Mouse (Mus musculus) cerebellum, adult 2 months (tissue): ENCODE measurements at regions not wholly inside any gene's neighbourhood (a gene's known extent, or its start where the extent isn't known, plus 50 kb on each side); places are given as distances from the start of the nearest gene placed in this dataset.

Source experiments
- DNase-seq, 2 experiments: peaks; one replicate each; pipeline ENCODE4 v3.0.0; 2021
- H3K27ac ChIP-seq: fragments of 200-500 bp; 2 replicates; pipeline ENCODE4 v1.5.1; 2012; ENCODE audit warnings: low read length, control low read depth, inconsistent platforms; ENCODE audit not compliant: insufficient read depth
- H3K27me3 ChIP-seq: fragments of 200-500 bp; 2 replicates; pipeline ENCODE4 v1.6.1; 2012; ENCODE audit warnings: inconsistent platforms, mild to moderate bottlenecking, low read length, moderate library complexity; ENCODE audit not compliant: control insufficient read depth, insufficient read depth
- H3K4me1 ChIP-seq: fragments of 200-500 bp; 2 replicates; pipeline ENCODE4 v1.6.1; 2011; ENCODE audit warnings: low read length; ENCODE audit not compliant: control insufficient read depth, insufficient read depth
- H3K4me3 ChIP-seq: fragments of 200-500 bp; replicated peaks from 2 replicates; pipeline ENCODE3; 2011; ENCODE audit warnings: mild to moderate bottlenecking, low read depth, low read length, control low read depth; ENCODE audit not compliant: insufficient read depth
- CTCF ChIP-seq: fragments of 200-500 bp; IDR thresholded peaks from 2 replicates; pipeline ENCODE4 v1.5.1; 2011; ENCODE audit warnings: low read depth, mild to moderate bottlenecking, control low read depth, low read length, moderate library complexity, borderline replicate concordance; ENCODE audit not compliant: insufficient read depth
- POLR2A ChIP-seq: fragments of 200-500 bp; IDR thresholded peaks from 2 replicates; pipeline ENCODE4 v1.6.1; 2011; ENCODE audit warnings: low read length, control low read depth, borderline replicate concordance; ENCODE audit not compliant: insufficient read depth
- WGBS: fragments of 180-500 bp; shearing (Covaris S2); methylation state at CpG from one replicate; pipeline ENCODE4 v1.1.7; 2018; 5-methylcytosine and 5-hydroxymethylcytosine counted together

DNA sequence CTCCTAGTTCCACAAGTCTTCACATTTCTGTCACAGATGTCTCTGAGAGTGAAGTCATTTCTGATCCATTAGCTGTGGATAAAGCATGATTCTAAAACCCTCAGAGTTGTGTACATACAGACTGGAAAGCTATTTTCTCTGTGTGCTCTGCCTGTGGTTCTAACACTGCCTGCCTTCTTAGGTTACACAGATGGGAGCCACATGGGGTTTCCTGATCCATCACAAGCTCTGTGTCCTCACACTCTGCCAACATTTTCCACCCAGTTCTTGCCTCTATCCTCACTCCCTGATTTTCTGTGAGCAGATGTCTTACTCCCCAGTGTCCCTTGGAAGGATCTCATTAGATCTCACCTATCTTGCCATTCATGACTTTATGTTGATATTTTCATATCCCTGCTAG, 1002.6 kb upstream of the 1700015G11Rik start:
- TF ChIP-seq POLR2A (no peak), CTCF (no peak)
- Histone ChIP-seq H3K27ac (no peak overlapping the region), H3K4me3 (no peak overlapping the region), H3K4me1 (no peaks in the 10 kb centered on the region), H3K27me3 (no peaks in the 10 kb centered on the region)
- peak in 1 of 2 experiments; percentile 1 for DNase-seq

GRCm38 (mm10) chr7:53017579-53017978, 1002.1 kb upstream of the 1700015G11Rik start:
- Histone ChIP-seq H3K27me3 (no peaks in the 10 kb centered on the region), H3K4me1 (no peaks in the 10 kb centered on the region), H3K4me3 (no peak overlapping the region), H3K27ac (no peak overlapping the region)
- TF ChIP-seq CTCF (no peak), POLR2A (no peak)
- WGBS: 85% methylated on average over 1 of the region's 1 CpGs
- no peak for DNase-seq
